Mouse (Mus musculus) heart, embryonic 15.5 days (tissue): ENCODE results near the gene Cryga. TPM values are rescaled to one million over a fixed set of nuclear protein-coding genes. Genes with fewer than 3 reads are reported as not detected.

Experiments used
- ATAC-seq: fragments of 200-750 bp; cut with Nextera tagmentation; replicated peaks from 2 replicates; pipeline ENCODE4 v1.8.0; 2017; ENCODE audit warnings: low read depth, moderate TSS enrichment; ENCODE audit not compliant: insufficient number of reproducible peaks, insufficient read depth, low FRiP score
- H3K27ac ChIP-seq: fragments of 300-500 bp; sonication (generic); 2 replicates; pipeline ENCODE4 v1.5.1; 2015; ENCODE audit warnings: mild to moderate bottlenecking, inconsistent platforms
- H3K27me3 ChIP-seq: fragments of 300-500 bp; sonication (generic); 2 replicates; pipeline ENCODE4 v1.6.1; 2015; ENCODE audit warnings: inconsistent platforms
- H3K36me3 ChIP-seq: fragments of 300-500 bp; sonication (generic); 2 replicates; pipeline ENCODE4 v1.6.1; 2015; ENCODE audit warnings: mild to moderate bottlenecking, inconsistent platforms
- H3K4me1 ChIP-seq: fragments of 300-500 bp; sonication (generic); replicated peaks from 2 replicates; pipeline ENCODE4 v1.6.1; 2015; ENCODE audit warnings: inconsistent platforms
- H3K4me2 ChIP-seq: fragments of 300-500 bp; sonication (generic); 2 replicates; pipeline ENCODE4 v1.6.1; 2015; ENCODE audit warnings: inconsistent platforms, mild to moderate bottlenecking, moderate library complexity
- H3K4me3 ChIP-seq: fragments of 300-500 bp; sonication (generic); 2 replicates; pipeline ENCODE4 v1.5.1; 2015; ENCODE audit warnings: mild to moderate bottlenecking, inconsistent platforms
- H3K9ac ChIP-seq: fragments of 300-500 bp; sonication (generic); 2 replicates; pipeline ENCODE4 v1.6.1; 2015; ENCODE audit warnings: mild to moderate bottlenecking, inconsistent platforms
- H3K9me3 ChIP-seq: fragments of 300-500 bp; sonication (generic); replicated peaks from 2 replicates; pipeline ENCODE4 v1.6.1; 2016; ENCODE audit warnings: inconsistent platforms
- WGBS: fragments of 180-500 bp; shearing (Covaris S2); methylation state at CpG from one replicate; pipeline ENCODE4 v1.1.7; 2015; ENCODE audit warnings: mixed read lengths; 5-methylcytosine and 5-hydroxymethylcytosine counted together
- polyA plus RNA-seq: library from polyadenylated mRNA; unstranded; fragments of >200 nt; fragmentation: Nextera tagmentation; extraction: Ambion mirVana; gene quantifications from 2 replicates; pipeline ENCODE4 v1.2.1, GENCODE M21; 2015

Cryga gene
- polyA plus RNA-seq, 1 experiment from 2014 or later, result not detected

DNA sequence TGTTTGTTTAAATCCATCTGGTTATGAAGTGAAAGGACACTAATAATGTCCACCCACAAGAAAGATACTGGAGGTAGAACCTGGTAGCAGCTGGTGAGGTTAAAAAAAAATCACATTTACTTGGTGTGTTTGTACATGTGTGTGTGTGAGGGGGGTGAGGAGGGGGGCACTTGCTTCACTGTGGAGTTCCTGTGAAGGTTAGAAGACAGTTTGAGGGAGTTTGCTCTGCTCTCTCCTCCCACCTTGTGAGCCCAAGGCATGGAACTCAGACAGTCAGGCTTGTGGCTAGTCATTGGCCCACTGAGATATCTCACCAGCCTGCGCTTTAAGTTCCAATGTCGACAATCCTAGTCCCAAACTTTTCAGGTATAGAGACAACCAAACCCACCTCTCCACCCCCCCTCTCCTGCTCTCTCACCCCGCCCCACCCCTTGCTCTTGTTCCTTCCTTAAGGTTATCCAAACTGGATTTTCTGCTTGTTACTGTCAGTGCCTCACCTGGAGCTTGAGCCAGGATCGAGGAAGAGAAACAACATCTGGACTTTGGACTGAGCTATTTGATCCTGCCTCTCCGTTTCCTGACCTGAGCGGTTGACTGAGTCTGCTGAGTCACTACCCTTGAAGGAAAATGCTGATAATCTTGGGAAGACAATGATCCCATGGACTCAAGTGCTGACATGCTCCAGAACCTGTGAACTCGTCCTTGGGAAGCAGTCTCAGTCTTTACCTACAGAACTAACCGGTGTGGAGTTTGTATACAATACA lies 15.2 kb upstream of the Cryga start:
- no peaks in the 10 kb centered on the region for H3K4me1 ChIP-seq
- no peak overlapping the region for H3K4me3 ChIP-seq
- ATAC-seq, result no peak
- no peaks in the 10 kb centered on the region for H3K9me3 ChIP-seq
- H3K27me3 ChIP-seq, result no peaks in the 10 kb centered on the region
- no peaks in the 10 kb centered on the region for H3K36me3 ChIP-seq
- WGBS, result 64% methylated on average over 8 of the region's 8 CpGs
- no peak overlapping the region for H3K27ac ChIP-seq
- H3K9ac ChIP-seq, result no peak overlapping the region
- no peak overlapping the region for H3K4me2 ChIP-seq

- ATAC-seq, result no peak
- H3K4me3 ChIP-seq, result no peak overlapping the region
- H3K9ac ChIP-seq, result no peak overlapping the region
- no peaks in the 10 kb centered on the region for H3K36me3 ChIP-seq
- H3K4me1 ChIP-seq, result peaks cover 5% of the 10 kb centered on the region; the same call in 1 of the 2 replicates
- no peak overlapping the region for H3K27ac ChIP-seq
- H3K4me2 ChIP-seq, result no peak overlapping the region
- no peaks in the 10 kb centered on the region for H3K9me3 ChIP-seq
- H3K27me3 ChIP-seq, result no peaks in the 10 kb centered on the region
- WGBS, result 81% methylated on average over 5 of the region's 5 CpGs
Observed at GRCm38 (mm10) chr1:65113536-65114172, 10.5 kb upstream of the Cryga start.

- H3K36me3 ChIP-seq, result no peaks in the 10 kb centered on the region
- peaks cover 5% of the 10 kb centered on the region; the same call in 1 of the 2 replicates for H3K4me1 ChIP-seq
- H3K27me3 ChIP-seq, result no peaks in the 10 kb centered on the region
- H3K9me3 ChIP-seq, result no peaks in the 10 kb centered on the region
- no peak for ATAC-seq
- 0 out of 2 replicates have a peak overlapping the region, but pooled peaks have one; percentile 11 for H3K27ac ChIP-seq
- WGBS, result 45% methylated on average over 14 of the region's 14 CpGs
- no peak overlapping the region for H3K9ac ChIP-seq
- peak overlapping the region; percentile 12 for H3K4me3 ChIP-seq
- H3K4me2 ChIP-seq, result peak overlapping the region; percentile 56
Observed at GRCm38 (mm10) chr1:65112807-65113196, 9.6 kb upstream of the Cryga start.

DNA sequence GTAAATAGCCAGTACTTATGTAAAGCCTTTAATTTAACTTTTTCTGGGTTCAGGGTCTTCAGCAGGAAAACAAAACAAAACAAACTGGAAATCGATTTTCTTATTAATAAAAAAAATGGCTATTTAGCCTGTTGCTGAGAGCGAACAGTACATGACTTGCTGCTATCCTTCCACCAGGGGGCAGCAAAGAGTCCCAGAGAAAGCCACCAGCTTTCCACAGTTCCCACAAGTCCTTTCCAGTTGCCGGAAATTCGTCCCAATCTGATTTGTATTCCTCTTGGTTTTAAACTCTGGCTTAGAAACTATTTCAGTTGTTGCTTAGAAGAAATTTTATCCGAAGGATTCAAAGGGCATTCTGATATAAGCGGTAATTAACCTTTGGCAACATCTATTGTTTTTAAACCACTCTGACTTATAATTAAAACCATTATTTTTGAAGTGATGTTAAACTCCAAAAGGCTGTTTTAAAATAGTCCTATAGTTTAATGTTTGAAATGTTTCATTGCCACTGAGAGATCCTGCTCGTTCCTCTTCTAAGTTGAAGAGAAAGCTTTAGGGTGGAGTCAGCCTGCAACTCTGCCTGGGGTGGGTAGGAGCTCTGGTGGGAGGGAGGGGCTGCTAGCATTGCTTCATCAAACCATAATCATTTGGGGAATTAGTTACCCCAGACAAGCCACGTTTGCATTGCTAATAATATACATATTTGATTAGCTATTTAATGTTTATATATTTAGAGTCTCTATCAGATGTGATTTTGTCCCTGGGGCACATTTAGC lies 9.0 kb upstream of the Cryga start:
- Histone ChIP-seq H3K4me1 (peaks cover 5% of the 10 kb centered on the region; the same call in 1 of the 2 replicates), H3K4me3 (peak overlapping the region; percentile 12), H3K9ac (no peak overlapping the region), H3K9me3 (no peaks in the 10 kb centered on the region), H3K36me3 (no peaks in the 10 kb centered on the region), H3K27me3 (no peaks in the 10 kb centered on the region), H3K4me2 (peak overlapping the region; percentile 56), H3K27ac (0 out of 2 replicates have a peak overlapping the region, but pooled peaks have one; percentile 11)
- 8% methylated on average over 8 of the region's 8 CpGs for WGBS
- ATAC-seq, result no peak

DNA sequence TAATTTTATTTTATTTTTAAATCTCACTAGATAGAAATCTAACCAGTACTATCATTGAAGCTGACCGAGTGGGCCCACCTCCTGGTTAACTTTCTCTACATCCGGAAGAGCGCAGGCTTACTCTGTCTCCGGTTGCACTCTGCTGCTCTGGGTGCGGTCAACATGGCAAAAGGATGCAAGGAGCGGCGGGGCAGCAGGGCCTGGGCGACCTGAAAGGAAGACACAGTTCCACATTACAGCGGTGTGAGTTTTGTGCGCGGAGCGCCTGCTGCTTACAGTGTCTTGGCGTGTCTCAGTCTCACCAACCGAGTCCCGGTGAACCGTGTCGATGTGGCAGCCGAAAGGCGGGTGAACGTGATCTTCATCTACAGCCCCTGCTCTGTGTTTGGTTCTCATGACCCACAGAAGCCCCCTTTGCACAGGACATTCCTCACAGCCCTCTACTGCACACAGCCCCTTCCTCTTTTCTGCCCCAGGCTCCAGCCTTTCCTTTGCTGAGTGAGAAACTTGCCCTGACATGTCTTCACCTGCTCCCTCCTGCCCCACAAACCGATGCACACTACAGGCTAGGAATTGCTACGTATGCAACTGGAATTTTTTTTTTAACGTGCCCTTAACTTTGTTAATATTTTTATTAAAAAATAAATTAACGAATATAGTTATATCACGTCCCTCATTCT lies 6.7 kb upstream of the Cryga start:
- H3K27me3 ChIP-seq, result no peaks in the 10 kb centered on the region
- H3K4me3 ChIP-seq, result no peak overlapping the region
- peaks cover 5% of the 10 kb centered on the region; the same call in 1 of the 2 replicates for H3K4me1 ChIP-seq
- no peaks in the 10 kb centered on the region for H3K36me3 ChIP-seq
- no peak overlapping the region for H3K9ac ChIP-seq
- WGBS, result 67% methylated on average over 25 of the region's 25 CpGs
- H3K27ac ChIP-seq, result no peak overlapping the region
- no peak overlapping the region for H3K4me2 ChIP-seq
- no peaks in the 10 kb centered on the region for H3K9me3 ChIP-seq
- ATAC-seq, result no peak

DNA sequence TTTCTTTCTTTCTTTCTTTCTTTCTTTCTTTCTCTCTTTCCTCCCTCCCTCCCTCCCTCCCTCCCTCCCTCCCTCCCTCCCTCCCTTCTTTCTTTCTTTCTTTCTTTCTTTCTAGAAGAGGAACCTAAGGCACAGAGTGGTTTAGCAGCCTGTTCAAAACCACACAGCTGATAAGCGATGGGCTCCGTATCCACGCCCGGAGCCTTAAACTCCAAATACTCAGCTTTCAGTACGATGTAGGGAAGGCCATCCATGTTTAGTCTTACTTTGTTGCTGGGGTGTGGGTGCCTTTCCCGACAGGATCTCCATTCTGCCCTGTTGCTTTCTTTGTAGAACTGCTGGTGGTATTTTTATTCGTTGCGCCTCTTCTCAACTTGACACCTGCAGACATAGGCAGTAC lies 6.0 kb upstream of the Cryga start:
- no peak overlapping the region for H3K4me3 ChIP-seq
- H3K27me3 ChIP-seq, result no peaks in the 10 kb centered on the region
- no peak overlapping the region for H3K4me2 ChIP-seq
- no peaks in the 10 kb centered on the region for H3K9me3 ChIP-seq
- H3K27ac ChIP-seq, result no peak overlapping the region
- no peaks in the 10 kb centered on the region for H3K36me3 ChIP-seq
- no peak overlapping the region for H3K9ac ChIP-seq
- ATAC-seq, result no peak
- peaks cover 5% of the 10 kb centered on the region; the same call in 1 of the 2 replicates for H3K4me1 ChIP-seq
- 90% methylated on average over 8 of the region's 8 CpGs for WGBS

- H3K4me3 ChIP-seq, result no peak overlapping the region
- H3K4me1 ChIP-seq, result 0 out of 2 replicates have a peak, but pooled peaks cover 5% of the 10 kb centered on the region
- no peak overlapping the region for H3K4me2 ChIP-seq
- WGBS, result 84% methylated on average over 10 of the region's 10 CpGs
- H3K27ac ChIP-seq, result no peak overlapping the region
- H3K27me3 ChIP-seq, result no peaks in the 10 kb centered on the region
- H3K36me3 ChIP-seq, result no peaks in the 10 kb centered on the region
- ATAC-seq, result no peak
- no peaks in the 10 kb centered on the region for H3K9me3 ChIP-seq
- no peak overlapping the region for H3K9ac ChIP-seq
Observed at GRCm38 (mm10) chr1:65107654-65108279, 4.6 kb upstream of the Cryga start.

DNA sequence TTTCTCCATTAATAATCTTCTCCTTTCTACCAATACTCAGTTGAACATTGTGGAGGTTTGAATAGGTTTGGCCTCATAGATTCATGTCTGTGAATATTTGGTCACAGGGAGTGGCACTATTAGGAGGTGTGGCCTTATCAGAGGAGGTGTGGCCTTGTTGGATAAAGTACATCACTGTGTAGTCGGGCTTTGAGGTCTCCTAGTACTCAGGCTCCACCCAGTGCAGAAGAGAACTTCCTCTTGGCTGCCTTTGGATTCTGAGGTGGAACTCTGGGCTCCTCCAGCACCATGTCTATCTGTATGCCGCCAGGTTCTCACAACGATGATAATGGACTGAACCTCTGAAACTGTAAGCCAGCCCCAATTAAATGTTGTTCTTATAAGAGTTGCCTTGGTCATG lies 6.2 kb downstream of the Cryga start:
- no peak for ATAC-seq

DNA sequence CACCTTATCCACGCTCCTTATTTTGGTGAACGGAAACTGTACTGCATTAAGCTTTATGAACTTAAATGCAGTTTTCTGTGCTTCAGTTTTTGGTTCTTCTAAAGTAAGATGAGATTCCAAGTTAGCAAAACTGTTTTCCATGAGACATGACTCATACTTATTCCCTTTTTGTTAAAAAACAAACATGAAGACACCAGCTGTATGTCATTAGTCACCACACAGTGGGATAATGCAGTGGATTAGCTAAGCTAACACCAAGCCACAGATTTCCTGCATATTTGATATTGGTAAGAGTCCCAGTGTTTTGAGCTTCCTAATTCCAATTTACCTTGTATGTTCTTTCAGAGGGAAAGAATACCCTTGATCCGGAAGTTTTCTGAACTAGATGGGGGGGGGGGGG lies 11.6 kb downstream of the Cryga start:
- Histone ChIP-seq H3K4me2 (no peak overlapping the region), H3K36me3 (no peaks in the 10 kb centered on the region), H3K9me3 (no peaks in the 10 kb centered on the region), H3K4me3 (no peak overlapping the region), H3K9ac (no peak overlapping the region), H3K27ac (no peak overlapping the region), H3K27me3 (no peaks in the 10 kb centered on the region), H3K4me1 (no peaks in the 10 kb centered on the region)
- no peak for ATAC-seq
- 89% methylated on average over 3 of the region's 3 CpGs for WGBS

More for the DNA sequence above, 6.2 kb downstream of the Cryga start:
- H3K4me3 ChIP-seq, result no peak overlapping the region
- H3K27me3 ChIP-seq, result no peaks in the 10 kb centered on the region
- no peaks in the 10 kb centered on the region for H3K9me3 ChIP-seq
- no peak overlapping the region for H3K4me2 ChIP-seq
- H3K36me3 ChIP-seq, result no peaks in the 10 kb centered on the region
- 77% methylated on average over 3 of the region's 3 CpGs for WGBS
- no peak overlapping the region for H3K9ac ChIP-seq
- no peaks in the 10 kb centered on the region for H3K4me1 ChIP-seq
- no peak overlapping the region for H3K27ac ChIP-seq

DNA sequence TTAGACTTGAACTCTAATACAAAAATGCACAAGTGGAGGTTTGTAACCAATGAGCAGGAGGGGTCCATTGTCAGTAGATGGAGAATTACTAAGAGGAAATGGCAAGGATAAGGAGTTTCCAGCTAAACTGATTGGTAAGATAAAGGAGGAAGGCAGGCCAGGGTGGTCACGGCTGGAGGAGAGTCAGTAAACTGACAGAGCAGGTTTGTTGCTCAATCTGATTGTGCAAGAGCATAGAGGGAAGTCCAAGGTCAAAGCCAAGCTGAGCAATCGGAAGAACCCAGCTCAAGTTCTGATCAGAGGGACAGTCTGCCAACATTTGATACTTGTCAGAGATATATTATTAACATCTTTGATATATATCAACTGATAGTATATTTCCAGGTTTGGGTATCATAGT lies 12.8 kb downstream of the Cryga start:
- no peak overlapping the region for H3K4me2 ChIP-seq
- no peaks in the 10 kb centered on the region for H3K9me3 ChIP-seq
- no peak overlapping the region for H3K9ac ChIP-seq
- no peaks in the 10 kb centered on the region for H3K27me3 ChIP-seq
- no peak for ATAC-seq
- no peak overlapping the region for H3K4me3 ChIP-seq
- no peaks in the 10 kb centered on the region for H3K4me1 ChIP-seq
- no peaks in the 10 kb centered on the region for H3K36me3 ChIP-seq
- H3K27ac ChIP-seq, result no peak overlapping the region
- WGBS, result 39% methylated on average over 2 of the region's 2 CpGs
